Mouse (Mus musculus) hindbrain, postnatal 0 days (tissue): ENCODE data around the gene Bloc1s3. TPM values are rescaled to one million over a fixed set of nuclear protein-coding genes. Genes with fewer than 3 reads are reported as not detected.
A peak's percentile ranks its signal among the peaks of the same experiment; 100 is the strongest.
"Not testable (repeated sequence)": the region's sequence is repeated elsewhere in the genome, so short reads cannot be mapped to it uniquely, and the experiment has no call there.

ENCODE experiments used
- ATAC-seq: fragments of 200-750 bp; cut with Nextera tagmentation; 2 replicates; pipeline ENCODE4 v1.8.0; 2017; ENCODE audit warnings: mild to moderate bottlenecking, moderate TSS enrichment, moderate library complexity
- DNase-seq: peaks from one replicate; pipeline ENCODE4 v3.0.0-alpha.2; 2015; ENCODE audit warnings: low spot score
- H3K27ac ChIP-seq: fragments of 300-500 bp; sonication (generic); 2 replicates; pipeline ENCODE4 v1.5.1; 2014; ENCODE audit warnings: mild to moderate bottlenecking
- H3K27me3 ChIP-seq: fragments of 300-500 bp; sonication (generic); 2 replicates; pipeline ENCODE4 v1.6.1; 2014; ENCODE audit warnings: low read length, mixed read lengths; ENCODE audit not compliant: insufficient read depth
- H3K36me3 ChIP-seq: fragments of 300-500 bp; sonication (generic); 2 replicates; pipeline ENCODE4 v1.6.1; 2014; ENCODE audit warnings: low read length, mixed read lengths; ENCODE audit not compliant: insufficient read depth
- H3K4me1 ChIP-seq: fragments of 300-500 bp; sonication (generic); 2 replicates; pipeline ENCODE4 v1.6.1; 2014; ENCODE audit warnings: antibody characterized with exemption, low read length, mixed read lengths; ENCODE audit not compliant: insufficient read depth
- H3K4me2 ChIP-seq: fragments of 300-500 bp; sonication (generic); 2 replicates; pipeline ENCODE4 v1.6.1; 2014; ENCODE audit warnings: low read depth, mild to moderate bottlenecking, low read length, moderate library complexity, mixed read lengths
- H3K4me3 ChIP-seq: fragments of 300-500 bp; sonication (generic); 2 replicates; pipeline ENCODE4 v1.5.1; 2014; ENCODE audit warnings: low read length
- H3K9ac ChIP-seq: fragments of 300-500 bp; sonication (generic); replicated peaks from 2 replicates; pipeline ENCODE4 v1.6.1; 2014; ENCODE audit warnings: mild to moderate bottlenecking, low read length, moderate library complexity, mixed read lengths
- H3K9me3 ChIP-seq: fragments of 300-500 bp; sonication (generic); 2 replicates; pipeline ENCODE4 v1.6.1; 2016; ENCODE audit warnings: low read length, mixed read lengths
- CTCF ChIP-seq: IDR thresholded peaks from 2 replicates; pipeline ENCODE4 v1.5.1; 2016; ENCODE audit warnings: antibody characterized with exemption, control low read depth, low read depth
- WGBS: fragments of 180-500 bp; shearing (Covaris S2); extraction: QIAGEN DNeasy Blood & Tissue Kit; methylation state at CpG from one replicate; pipeline ENCODE4 v1.1.7; 2014; 5-methylcytosine and 5-hydroxymethylcytosine counted together
- polyA plus RNA-seq: library from polyadenylated mRNA; unstranded; fragments of >200 nt; fragmentation: Nextera tagmentation; extraction: Ambion mirVana; gene quantifications from 2 replicates; pipeline ENCODE4 v1.2.1, GENCODE M21; 2015
- total RNA-seq: library from RNA; depleted of rRNA; stranded (reverse); fragments of >200 nt; gene quantifications from 2 replicates; pipeline ENCODE4 v1.2.3, GENCODE M21; 2014

Bloc1s3 gene
- total and polyA plus RNA-seq, 2 experiments from 2014 or later: 4.3 to 18.8 TPM

DNA sequence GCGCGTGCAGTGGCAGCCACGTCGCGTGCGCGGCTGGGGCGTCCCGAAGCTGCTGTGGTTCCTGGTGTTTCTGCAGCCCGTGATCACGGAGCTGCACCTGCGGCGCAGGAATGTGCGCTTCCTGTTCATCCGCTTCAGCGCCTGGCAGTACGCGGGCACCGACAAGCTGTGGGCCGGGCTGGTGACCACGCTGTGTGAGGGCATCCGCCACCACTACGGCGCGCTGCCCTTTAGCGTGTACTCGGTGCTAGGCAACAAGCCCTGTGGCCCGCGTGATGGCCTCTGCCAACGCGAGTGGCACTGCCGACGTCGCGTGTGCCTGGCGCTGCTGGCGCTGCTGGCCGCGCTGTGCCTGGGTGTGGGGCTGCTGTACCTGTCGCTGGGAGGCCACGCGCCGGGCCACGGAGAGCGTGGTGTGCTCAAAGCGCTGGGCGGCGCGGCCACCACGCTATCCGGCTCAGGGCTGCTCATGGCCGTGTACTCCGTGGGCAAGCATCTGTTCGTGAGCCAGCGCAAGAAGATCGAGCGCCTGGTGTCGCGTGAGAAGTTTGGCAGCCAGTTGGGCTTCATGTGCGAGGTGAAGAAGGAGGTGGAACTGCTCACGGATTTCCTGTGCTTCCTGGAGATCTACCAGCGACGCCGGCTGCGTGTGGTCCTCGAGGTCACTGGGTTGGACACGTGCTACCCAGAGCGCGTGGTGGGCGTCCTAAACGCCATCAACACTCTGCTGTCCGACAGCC, 15.0 kb upstream of the Bloc1s3 start:
- Histone ChIP-seq H3K4me1 (no peaks in the 10 kb centered on the region; the same call in 1 of the 2 replicates), H3K9me3 (no peaks in the 10 kb centered on the region), H3K27me3 (peaks cover 30% of the 10 kb centered on the region), H3K9ac (peak overlapping the region; percentile 38), H3K4me3 (peak overlapping the region; percentile 32), H3K27ac (no peak overlapping the region), H3K36me3 (0 out of 2 replicates have a peak, but pooled peaks cover under 1% of the 10 kb centered on the region), H3K4me2 (peak overlapping the region; percentile 56)
- TF ChIP-seq CTCF: no peak
- DNase-seq: peak; percentile 31
- WGBS: 8% methylated on average over 72 of the region's 72 CpGs
- peak; percentile 50 for ATAC-seq

DNA sequence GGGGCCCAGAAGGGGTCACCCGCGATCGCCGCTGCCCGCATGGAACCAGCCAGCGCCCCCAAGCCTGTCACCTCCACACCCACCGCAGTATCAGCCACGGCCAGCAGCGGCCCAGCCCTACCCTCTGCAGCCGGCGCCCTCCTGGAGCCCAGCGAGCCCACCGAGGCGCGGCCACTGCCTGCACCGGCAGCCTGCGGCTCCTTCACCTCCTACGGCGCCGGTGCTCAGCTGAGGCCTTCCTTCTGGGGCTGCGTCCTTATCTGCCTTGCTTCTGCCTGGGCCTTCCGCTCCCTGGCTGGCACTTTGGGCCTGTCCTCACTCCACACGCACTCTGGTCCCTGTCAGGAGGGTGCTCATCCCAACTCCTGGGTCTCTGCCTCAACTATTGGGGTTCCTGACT, 11.9 kb upstream of the Bloc1s3 start:
- peak overlapping the region; percentile 51 for H3K9ac ChIP-seq
- H3K9me3 ChIP-seq: no peaks in the 10 kb centered on the region
- WGBS: 10% methylated on average over 21 of the region's 23 CpGs
- no peaks in the 10 kb centered on the region; the same call in 1 of the 2 replicates for H3K4me1 ChIP-seq
- no peak for ATAC-seq
- peak overlapping the region; percentile 12; the same call in 1 of the 2 replicates for H3K4me3 ChIP-seq
- DNase-seq: no peak
- peak overlapping the region; percentile 47 for H3K4me2 ChIP-seq
- H3K27me3 ChIP-seq: peaks cover 30% of the 10 kb centered on the region
- H3K36me3 ChIP-seq: no peaks in the 10 kb centered on the region
- H3K27ac ChIP-seq: no peak overlapping the region
- no peak for TF ChIP-seq CTCF

DNA sequence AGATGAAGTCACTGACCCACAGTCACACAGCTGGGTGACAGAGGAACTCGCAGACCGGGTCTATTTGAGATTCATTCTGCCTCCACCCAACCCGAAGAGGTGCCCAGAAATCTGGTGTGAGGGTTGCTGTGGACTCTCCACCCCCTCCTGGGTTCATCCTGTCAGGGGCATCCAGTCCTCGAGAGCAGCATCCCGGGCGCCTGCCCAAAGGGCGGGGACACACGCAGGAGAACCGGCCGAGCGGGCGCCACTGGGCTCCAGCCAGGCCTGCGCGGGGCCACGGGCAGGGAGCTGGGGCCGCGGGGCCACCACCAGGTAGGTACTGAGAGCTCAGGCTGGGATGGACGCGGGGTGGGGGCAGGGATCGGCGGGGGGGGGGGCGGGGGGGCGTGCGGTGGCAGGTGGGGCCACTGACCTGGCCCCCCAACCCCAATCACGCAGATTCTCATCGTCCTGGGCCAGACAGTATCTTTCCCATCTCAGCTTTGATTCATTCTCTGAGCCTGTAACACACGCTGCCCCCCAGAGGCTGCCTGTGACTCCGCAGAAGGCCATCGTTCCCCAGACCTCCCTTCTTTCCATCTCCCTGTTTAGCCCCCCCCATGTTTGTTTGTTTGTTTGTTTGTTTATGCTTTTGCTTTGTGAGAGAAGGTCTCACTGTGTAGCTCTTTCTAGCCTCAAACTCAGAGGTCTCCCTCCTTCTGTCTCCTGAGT, 9.6 kb upstream of the Bloc1s3 start, which contains the start of gene Nkpd1:
Nkpd1 (plus strand) TSS at position 187 of the 714 bp plus-strand sequence.
- H3K27me3 ChIP-seq: peaks cover 21% of the 10 kb centered on the region
- no peaks in the 10 kb centered on the region for H3K9me3 ChIP-seq
- no peaks in the 10 kb centered on the region; the same call in 1 of the 2 replicates for H3K4me1 ChIP-seq
- H3K27ac ChIP-seq: no peak within 1 kb of the TSS
- DNase-seq (peak; percentile 53), ATAC-seq (no peak)
- H3K4me2 ChIP-seq: peak within 1 kb of the TSS; percentile 50
- TF ChIP-seq CTCF: peak; percentile 68
- WGBS: 2% methylated on average over 29 of the region's 29 CpGs
- peak within 1 kb of the TSS; percentile 25; the same call in 1 of the 2 replicates for H3K9ac ChIP-seq
- peak within 1 kb of the TSS; percentile 11; the same call in 1 of the 2 replicates for H3K4me3 ChIP-seq
- H3K36me3 ChIP-seq: no peaks in the 10 kb centered on the region

DNA sequence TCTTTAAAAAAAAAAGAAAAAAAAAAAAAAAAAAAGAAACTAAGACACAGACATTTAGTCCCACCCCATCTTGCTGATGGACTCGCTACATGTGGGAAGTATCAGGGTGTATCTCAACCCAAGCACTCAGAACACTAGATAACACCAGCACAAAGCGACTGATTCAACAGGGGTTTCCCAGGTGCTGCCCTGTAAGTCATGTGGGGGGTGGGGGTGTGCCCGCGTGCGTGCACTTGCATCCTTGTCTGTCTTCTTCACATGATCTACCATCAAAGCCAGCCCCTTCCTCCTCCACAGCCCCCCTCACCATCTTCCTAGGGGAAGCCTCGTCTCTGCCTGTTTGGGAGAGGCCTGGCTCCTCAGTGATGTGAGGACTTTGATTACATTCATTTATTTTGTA, 4.2 kb upstream of the Bloc1s3 start:
- TF ChIP-seq CTCF: no peak
- no peaks in the 10 kb centered on the region for H3K36me3 ChIP-seq
- H3K4me2 ChIP-seq: no peak overlapping the region
- no peaks in the 10 kb centered on the region for H3K27me3 ChIP-seq
- no peak overlapping the region for H3K27ac ChIP-seq
- DNase-seq (no peak), ATAC-seq (no peak)
- WGBS: 83% methylated on average over 6 of the region's 6 CpGs
- H3K4me3 ChIP-seq: no peak overlapping the region
- no peaks in the 10 kb centered on the region for H3K9me3 ChIP-seq
- no peak overlapping the region for H3K9ac ChIP-seq
- H3K4me1 ChIP-seq: peaks cover 8% of the 10 kb centered on the region; the same call in 1 of the 2 replicates

DNA sequence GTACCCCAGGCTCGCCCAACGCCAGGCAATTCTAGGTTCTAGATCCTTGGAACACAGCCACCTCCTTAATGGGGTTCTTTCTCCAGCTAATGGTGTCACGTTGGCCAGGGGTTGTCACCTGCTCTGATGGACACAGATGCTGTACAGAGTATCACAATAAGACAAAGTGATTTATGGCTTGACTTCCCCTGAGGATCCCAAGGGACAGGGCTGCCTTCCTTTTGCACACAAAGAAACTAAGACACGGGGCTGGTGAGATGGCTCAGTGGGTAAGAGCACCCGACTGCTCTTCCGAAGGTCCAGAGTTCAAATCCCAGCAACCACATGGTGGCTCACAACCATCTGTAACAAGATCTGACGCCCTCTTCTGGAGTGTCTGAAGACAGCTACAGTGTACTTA, 3.8 kb upstream of the Bloc1s3 start:
- not testable (repeated sequence) for ATAC-seq, H3K9ac ChIP-seq, H3K27me3 ChIP-seq, DNase-seq, H3K4me3 ChIP-seq, H3K36me3 ChIP-seq, H3K27ac ChIP-seq, H3K4me2 ChIP-seq, H3K4me1 ChIP-seq, H3K9me3 ChIP-seq
- WGBS: 74% methylated on average over 6 of the region's 7 CpGs

DNA sequence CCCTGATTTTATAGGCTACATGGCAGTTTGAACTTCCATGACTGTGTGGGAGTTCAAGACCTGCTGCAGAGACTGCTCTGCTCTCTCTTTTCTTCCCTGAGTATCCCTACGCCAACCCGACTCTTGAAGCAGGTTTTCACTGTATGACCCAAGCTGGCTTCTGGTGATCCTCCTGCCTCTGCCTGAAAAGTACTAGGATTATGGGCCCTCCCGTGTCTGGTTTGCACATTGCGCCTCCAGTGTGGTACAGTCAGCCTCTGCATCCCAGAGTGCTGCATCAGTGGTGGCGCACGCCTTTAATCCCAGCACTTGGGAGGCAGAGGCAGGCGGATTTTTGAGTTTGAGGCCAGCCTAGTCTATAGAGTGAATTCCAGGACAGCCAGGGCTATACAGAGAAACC, 1.6 kb upstream of the Bloc1s3 start:
- Histone ChIP-seq H3K4me3 (no peak overlapping the region), H3K4me1 (peaks cover 11% of the 10 kb centered on the region; the same call in 1 of the 2 replicates), H3K27me3 (no peaks in the 10 kb centered on the region), H3K27ac (no peak overlapping the region), H3K9me3 (no peaks in the 10 kb centered on the region), H3K9ac (no peak overlapping the region; the same call in 1 of the 2 replicates), H3K4me2 (peak overlapping the region; percentile 88; the same call in 1 of the 2 replicates), H3K36me3 (no peaks in the 10 kb centered on the region)
- ATAC-seq (no peak), DNase-seq (no peak)
- no peak for TF ChIP-seq CTCF
- WGBS: 97% methylated on average over 7 of the region's 7 CpGs
